27 mouse cellular contexts compared by ENCODE assay signal in genomic region chr3:88447676-88448183, GRCm38 (mm10). TPM values are rescaled to one million over a fixed set of nuclear protein-coding genes. Genes with fewer than 3 reads are reported as not detected.
DNase-seq lines count a peak whose midpoint lies in the region; ATAC-seq and TF ChIP-seq lines count a peak whose summit lies in the region.
"Had no signal": no experiment of that assay in that cellular context is flagged by ENCODE, and none has a peak within 500 bp of the region (broad histone marks: within the 10 kb centered on the region; RNA-seq: fewer than 3 reads in every experiment).

No protein-coding gene starts in this region.

- DNase-seq in liver, embryonic 13.5 days: no peak
- DNase-seq in gastrocnemius, adult 18-20 months (ENCODE audit: low spot score): no peak
- DNase-seq in cerebellum, adult 9-11 months: no peak
- DNase-seq in lung, postnatal 0 days (ENCODE audit: low spot score): no peak
- DNase-seq: adrenal gland, postnatal 10 days; B cell, adult 2 months; cerebellum, adult 8-10 months; cerebellum, postnatal 36 days; kidney, postnatal 14 days; lung, adult 2 months; lung, postnatal 14 days; midbrain, embryonic 14.5 days; retina, postnatal 1 day; right cerebral cortex, postnatal 14 days; thymus, postnatal 4 days had no signal

- no peak for ATAC-seq in liver, embryonic 13.5 days (ENCODE audit: low read depth)
- ATAC-seq in liver, embryonic 12.5 days: no peak
- peak; percentile 66 for ATAC-seq in intestine, embryonic 15.5 days
- peak; percentile 56; the same call in 1 of the 2 replicates for ATAC-seq in intestine, postnatal 0 days
- no peak for ATAC-seq in stomach, embryonic 15.5 days (ENCODE audit: insufficient read depth, low FRiP score, low read depth)
- ATAC-seq in lung, postnatal 0 days: no peak
- ATAC-seq: activated CD4-positive, CD25-positive, alpha-beta regulatory T cell, adult 4 months; forebrain, embryonic 15.5 days; hindbrain, embryonic 16.5 days had no signal

- WGBS in liver, embryonic 13.5 days (ENCODE audit: insufficient replicate concordance): 47% methylated on average over 8 of the region's 8 CpGs
- WGBS in liver, embryonic 12.5 days (ENCODE audit: insufficient replicate concordance): 42% methylated on average over 8 of the region's 8 CpGs
- WGBS in intestine, embryonic 15.5 days: 38% methylated on average over 8 of the region's 8 CpGs
- 35% methylated on average over 8 of the region's 8 CpGs for WGBS in intestine, postnatal 0 days
- 57% methylated on average over 8 of the region's 8 CpGs for whole genome bisulfite sequencing in stomach, embryonic 15.5 days
- WGBS in lung, postnatal 0 days: 48% methylated on average over 8 of the region's 8 CpGs

- no peak for TF ChIP-seq EP300 in lung, postnatal 0 days (IDR thresholded peaks at IDR 0.05)

- H3K27ac ChIP-seq in liver, embryonic 13.5 days: 0 out of 2 replicates have a peak overlapping the region, but pooled peaks have one; percentile 14
- H3K27ac ChIP-seq in liver, embryonic 12.5 days: no peak overlapping the region
- H3K27ac ChIP-seq in intestine, embryonic 15.5 days: peak overlapping the region; percentile 71
- peak overlapping the region; percentile 92 for H3K27ac ChIP-seq in intestine, postnatal 0 days (ENCODE audit: low read depth, low read length)
- H3K27ac ChIP-seq in stomach, embryonic 15.5 days: peak overlapping the region; percentile 48; the same call in 1 of the 2 replicates
- no peak overlapping the region for H3K27ac ChIP-seq in lung, postnatal 0 days (ENCODE audit: low read length)
- H3K27ac ChIP-seq: forebrain, embryonic 15.5 days; heart, embryonic 15.5 days; left cerebral cortex, adult 2 months; limb, embryonic 15.5 days; neural tube, embryonic 15.5 days had no signal

- H3K36me3 ChIP-seq in liver, embryonic 13.5 days: peaks cover 6% of the 10 kb centered on the region; the same call in 1 of the 2 replicates
- H3K36me3 ChIP-seq in liver, embryonic 12.5 days: no peaks in the 10 kb centered on the region
- no peaks in the 10 kb centered on the region for H3K36me3 ChIP-seq in intestine, embryonic 15.5 days
- H3K36me3 ChIP-seq in intestine, postnatal 0 days (ENCODE audit: control insufficient read depth, insufficient read depth): peaks cover 38% of the 10 kb centered on the region
- H3K36me3 ChIP-seq in stomach, embryonic 15.5 days: no peaks in the 10 kb centered on the region; the same call in 1 of the 2 replicates
- H3K36me3 ChIP-seq in lung, postnatal 0 days (ENCODE audit: insufficient read depth, low read length): no peaks in the 10 kb centered on the region
- H3K36me3 ChIP-seq: heart, embryonic 15.5 days; limb, embryonic 15.5 days had no signal

- no peak overlapping the region for H3K4me2 ChIP-seq in liver, embryonic 13.5 days
- no peak overlapping the region for H3K4me2 ChIP-seq in liver, embryonic 12.5 days
- peak overlapping the region; percentile 17 for H3K4me2 ChIP-seq in intestine, embryonic 15.5 days (replicated peaks)
- H3K4me2 ChIP-seq in intestine, postnatal 0 days (replicated peaks; ENCODE audit: low read depth): peak overlapping the region; percentile 13; the same call in 1 of the 2 replicates
- no peak overlapping the region for H3K4me2 ChIP-seq in stomach, embryonic 15.5 days
- no peak overlapping the region for H3K4me2 ChIP-seq in lung, postnatal 0 days (replicated peaks; ENCODE audit: low read depth, low read length)
- H3K4me2 ChIP-seq: forebrain, embryonic 15.5 days; heart, embryonic 15.5 days; limb, embryonic 15.5 days; neural tube, embryonic 15.5 days had no signal

- H3K4me1 ChIP-seq in liver, embryonic 13.5 days (replicated peaks): peaks cover 33% of the 10 kb centered on the region
- peaks cover 29% of the 10 kb centered on the region for H3K4me1 ChIP-seq in liver, embryonic 12.5 days
- peaks cover 32% of the 10 kb centered on the region for H3K4me1 ChIP-seq in intestine, embryonic 15.5 days (replicated peaks)
- peaks cover 25% of the 10 kb centered on the region for H3K4me1 ChIP-seq in intestine, postnatal 0 days (replicated peaks; ENCODE audit: control insufficient read depth, insufficient read depth, low read length)
- peaks cover 29% of the 10 kb centered on the region for H3K4me1 ChIP-seq in stomach, embryonic 15.5 days
- H3K4me1 ChIP-seq in lung, postnatal 0 days (ENCODE audit: insufficient read depth, low read depth, low read length): no peaks in the 10 kb centered on the region

- no peak overlapping the region for H3K4me3 ChIP-seq in liver, embryonic 13.5 days (replicated peaks)
- no peak overlapping the region for H3K4me3 ChIP-seq in liver, embryonic 12.5 days
- no peak overlapping the region for H3K4me3 ChIP-seq in intestine, embryonic 15.5 days (replicated peaks)
- no peak overlapping the region for H3K4me3 ChIP-seq in intestine, postnatal 0 days (ENCODE audit: low read depth, low read length)
- no peak overlapping the region for H3K4me3 ChIP-seq in stomach, embryonic 15.5 days (replicated peaks)
- H3K4me3 ChIP-seq in lung, postnatal 0 days (ENCODE audit: low read depth, low read length): no peak overlapping the region
- H3K4me3 ChIP-seq: forebrain, embryonic 15.5 days; heart, embryonic 15.5 days; left cerebral cortex, adult 2 months; limb, embryonic 15.5 days; neural tube, embryonic 15.5 days had no signal

- peaks cover 49% of the 10 kb centered on the region for H3K27me3 ChIP-seq in liver, embryonic 13.5 days
- H3K27me3 ChIP-seq in liver, embryonic 12.5 days (replicated peaks): peaks cover 77% of the 10 kb centered on the region
- H3K27me3 ChIP-seq in intestine, embryonic 15.5 days (replicated peaks): no peaks in the 10 kb centered on the region
- H3K27me3 ChIP-seq in intestine, postnatal 0 days (replicated peaks; ENCODE audit: control insufficient read depth, insufficient read depth, low read length): no peaks in the 10 kb centered on the region
- H3K27me3 ChIP-seq in stomach, embryonic 15.5 days (replicated peaks): no peaks in the 10 kb centered on the region
- no peaks in the 10 kb centered on the region for H3K27me3 ChIP-seq in lung, postnatal 0 days (replicated peaks; ENCODE audit: insufficient read depth, low read length)
- H3K27me3 ChIP-seq: forebrain, embryonic 15.5 days; limb, embryonic 15.5 days had no signal

- TF ChIP-seq CTCF in intestine, postnatal 0 days (IDR thresholded peaks at IDR 0.05; ENCODE audit: low read depth): no peak
- TF ChIP-seq CTCF in lung, postnatal 0 days (IDR thresholded peaks at IDR 0.05): no peak

- 0 out of 2 replicates have a peak overlapping the region, but pooled peaks have one; percentile 19 for H3K9ac ChIP-seq in liver, embryonic 13.5 days
- no peak overlapping the region for H3K9ac ChIP-seq in liver, embryonic 12.5 days
- H3K9ac ChIP-seq in intestine, embryonic 15.5 days: no peak overlapping the region
- peak overlapping the region; percentile 28; the same call in 1 of the 2 replicates for H3K9ac ChIP-seq in intestine, postnatal 0 days (ENCODE audit: low read depth, low read length)
- H3K9ac ChIP-seq in stomach, embryonic 15.5 days: no peak overlapping the region
- H3K9ac ChIP-seq in lung, postnatal 0 days (replicated peaks; ENCODE audit: low read depth): no peak overlapping the region
- H3K9ac ChIP-seq: forebrain, embryonic 15.5 days; heart, embryonic 15.5 days; limb, embryonic 15.5 days; neural tube, embryonic 15.5 days had no signal

- no peaks in the 10 kb centered on the region for H3K9me3 ChIP-seq in liver, embryonic 13.5 days (replicated peaks)
- no peaks in the 10 kb centered on the region for H3K9me3 ChIP-seq in liver, embryonic 12.5 days (replicated peaks)
- no peaks in the 10 kb centered on the region for H3K9me3 ChIP-seq in intestine, embryonic 15.5 days
- no peaks in the 10 kb centered on the region for H3K9me3 ChIP-seq in intestine, postnatal 0 days (ENCODE audit: control insufficient read depth)
- H3K9me3 ChIP-seq in stomach, embryonic 15.5 days: no peaks in the 10 kb centered on the region
- H3K9me3 ChIP-seq in lung, postnatal 0 days (ENCODE audit: low read length): no peaks in the 10 kb centered on the region
- H3K9me3 ChIP-seq: forebrain, embryonic 15.5 days; heart, embryonic 15.5 days; limb, embryonic 15.5 days; megakaryocyte, embryonic 14.5 days; neural tube, embryonic 15.5 days had no signal

RNA-seq across cellular contexts. Expression of gene Sema4a, which starts 13.3 kb away (rescaled TPM):
- polyA plus RNA-seq in liver, embryonic 13.5 days (2015; fragmentation: Nextera tagmentation; extraction: Ambion mirVana): 13.8 and 15.8 TPM in 2 replicates
- 14.4 and 17.6 TPM in 2 replicates for polyA plus RNA-seq in liver, embryonic 12.5 days (2016; fragmentation: Nextera tagmentation; extraction: Ambion mirVana)
- polyA plus RNA-seq in intestine, embryonic 15.5 days (2015; fragmentation: Nextera tagmentation; extraction: Ambion mirVana): 30.9 and 39.2 TPM in 2 replicates
- 93.1 and 101 TPM in 2 replicates for polyA plus RNA-seq in intestine, postnatal 0 days (2015; fragmentation: Nextera tagmentation; extraction: Ambion mirVana)
- 22.3 and 25.1 TPM in 2 replicates for polyA plus RNA-seq in stomach, embryonic 15.5 days (2015; fragmentation: Nextera tagmentation; extraction: Ambion mirVana)
- total RNA-seq in gastrocnemius, adult 18-20 months (2021): 1 to 10 TPM; 1.4 to 2.0 TPM
- polyA plus RNA-seq in lung, postnatal 0 days (2015; fragmentation: Nextera tagmentation; extraction: Ambion mirVana): 9.0 and 9.2 TPM in 2 replicates

RNA-seq across cellular contexts. Expression of gene Slc25a44, which starts 22.8 kb away (rescaled TPM):
- 10.4 and 13.2 TPM in 2 replicates for polyA plus RNA-seq in liver, embryonic 13.5 days (2015; fragmentation: Nextera tagmentation; extraction: Ambion mirVana)
- polyA plus RNA-seq in liver, embryonic 12.5 days (2016; fragmentation: Nextera tagmentation; extraction: Ambion mirVana): 14.0 and 14.9 TPM in 2 replicates
- polyA plus RNA-seq in intestine, embryonic 15.5 days (2015; fragmentation: Nextera tagmentation; extraction: Ambion mirVana): 17.2 and 17.3 TPM in 2 replicates
- 30.4 and 31.7 TPM in 2 replicates for polyA plus RNA-seq in intestine, postnatal 0 days (2015; fragmentation: Nextera tagmentation; extraction: Ambion mirVana)
- polyA plus RNA-seq in stomach, embryonic 15.5 days (2015; fragmentation: Nextera tagmentation; extraction: Ambion mirVana): 15.7 and 16.0 TPM in 2 replicates
- total RNA-seq in gastrocnemius, adult 18-20 months (2021): 10 to 100 TPM; 18.4 to 19.1 TPM
- 9.3 and 11.3 TPM in 2 replicates for polyA plus RNA-seq in lung, postnatal 0 days (2015; fragmentation: Nextera tagmentation; extraction: Ambion mirVana)

RNA-seq across cellular contexts. Expression of gene Pmf1, which starts 37.6 kb away (rescaled TPM):
- polyA plus RNA-seq in liver, embryonic 13.5 days (2015; fragmentation: Nextera tagmentation; extraction: Ambion mirVana): 97.1 and 105 TPM in 2 replicates
- 104 and 115 TPM in 2 replicates for polyA plus RNA-seq in liver, embryonic 12.5 days (2016; fragmentation: Nextera tagmentation; extraction: Ambion mirVana)
- 127 and 128 TPM in 2 replicates for polyA plus RNA-seq in intestine, embryonic 15.5 days (2015; fragmentation: Nextera tagmentation; extraction: Ambion mirVana)
- polyA plus RNA-seq in intestine, postnatal 0 days (2015; fragmentation: Nextera tagmentation; extraction: Ambion mirVana): 61.2 and 62.5 TPM in 2 replicates
- polyA plus RNA-seq in stomach, embryonic 15.5 days (2015; fragmentation: Nextera tagmentation; extraction: Ambion mirVana): 115 and 118 TPM in 2 replicates
- 10 to 100 TPM; 16.9 to 17.4 TPM for total RNA-seq in gastrocnemius, adult 18-20 months (2021)
- polyA plus RNA-seq in lung, postnatal 0 days (2015; fragmentation: Nextera tagmentation; extraction: Ambion mirVana): 27.9 and 30.6 TPM in 2 replicates

Comparison
In these comparisons a context has a peak if more than half of its experiments do, and no peak if none do; other contexts are left out.
1. H3K27ac ChIP-seq: peak in liver, embryonic 13.5 days (single experiment), intestine, embryonic 15.5 days (single experiment), intestine, postnatal 0 days (single experiment) and stomach, embryonic 15.5 days (single experiment); none in liver, embryonic 12.5 days (single experiment) and lung, postnatal 0 days (single experiment).
2. H3K9ac ChIP-seq: peak in liver, embryonic 13.5 days (single experiment) and intestine, postnatal 0 days (single experiment); none in liver, embryonic 12.5 days (single experiment), intestine, embryonic 15.5 days (single experiment), stomach, embryonic 15.5 days (single experiment) and lung, postnatal 0 days (single experiment).
3. ATAC-seq: peak in intestine, embryonic 15.5 days (single experiment) and intestine, postnatal 0 days (single experiment); none in liver, embryonic 13.5 days (single experiment), liver, embryonic 12.5 days (single experiment), stomach, embryonic 15.5 days (single experiment) and lung, postnatal 0 days (single experiment).
4. H3K4me2 ChIP-seq: peak in intestine, embryonic 15.5 days (single experiment) and intestine, postnatal 0 days (single experiment); none in liver, embryonic 13.5 days (single experiment), liver, embryonic 12.5 days (single experiment), stomach, embryonic 15.5 days (single experiment) and lung, postnatal 0 days (single experiment).